Mouse (Mus musculus) embryo, embryonic 9.5 days (tissue): ENCODE measurements at regions not wholly inside any gene's neighbourhood (a gene's known extent, or its start where the extent isn't known, plus 50 kb on each side); places are given as distances from the start of the nearest gene placed in this dataset.

ENCODE experiments used
- DNase-seq: peaks from one replicate; pipeline ENCODE4 v3.0.0-alpha.2; 2017; ENCODE audit errors: extremely low spot score

DNA sequence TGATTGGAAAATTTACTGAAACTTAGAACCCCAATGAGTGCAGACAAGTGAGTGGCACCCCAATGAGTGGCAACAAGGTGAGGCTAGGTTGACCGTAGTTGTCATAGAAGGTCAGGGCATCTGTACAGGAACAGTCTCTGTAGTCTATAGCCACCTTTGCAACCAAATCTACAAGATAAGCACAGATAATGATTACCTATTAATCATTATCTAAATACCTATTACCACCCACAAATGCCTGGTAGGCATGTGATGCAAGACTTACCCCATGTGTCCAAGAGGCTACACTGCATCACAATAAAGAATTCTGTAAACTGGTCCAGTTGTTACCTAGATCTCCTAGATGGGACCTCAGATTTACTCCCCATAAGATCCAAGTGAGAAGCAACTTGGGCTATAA is 778.7 kb downstream of the Cntnap5b start:
- DNase-seq: no peak

DNA sequence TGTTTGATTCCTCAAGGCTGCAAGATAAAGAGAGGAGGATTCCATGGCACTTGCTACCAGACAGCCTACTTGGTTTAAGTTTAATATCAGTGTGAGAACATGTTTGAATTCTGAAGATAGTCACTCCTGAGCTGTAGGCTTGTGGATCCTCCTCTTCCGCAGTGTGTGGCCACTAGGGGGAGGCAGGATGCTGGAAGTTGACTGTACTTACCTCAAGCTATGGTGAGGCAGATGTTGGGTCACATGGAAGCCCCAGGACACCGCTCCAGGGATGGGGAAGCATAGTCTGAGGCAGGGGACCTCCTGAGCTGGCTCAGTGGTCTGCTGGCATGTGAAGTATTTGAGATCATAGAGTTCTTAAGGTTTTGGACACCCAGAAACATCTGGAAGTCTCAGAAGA is 784.4 kb downstream of the Cntnap5b start:
- DNase-seq: peak; percentile 12
